Mouse (Mus musculus) thymus, postnatal 25 days (tissue): ENCODE data around the gene Gabrb2.

Source experiments
- DNase-seq: peaks from one replicate; pipeline ENCODE4 v3.0.0; 2022

The Gabrb2 gene

GRCm38 (mm10) chr11:42418996-42419782 lies at the start of gene Gabrb2:
TSS of gene Gabrb2 (plus strand) at chr11:42419757.
- no peak for DNase-seq

- no peak for DNase-seq
These were observed 40.6 kb upstream of the Gabrb2 start for GRCm38 (mm10) chr11:42378983-42379382.

GRCm38 (mm10) chr11:42386486-42386885 lies 33.1 kb upstream of the Gabrb2 start:
- DNase-seq = no peak

- no peak for DNase-seq
These were observed 28.8 kb upstream of the Gabrb2 start for GRCm38 (mm10) chr11:42390682-42391290.

GRCm38 (mm10) chr11:42393451-42393850 lies 26.1 kb upstream of the Gabrb2 start:
- DNase-seq = no peak

GRCm38 (mm10) chr11:42419791-42420633 lies 455 bp downstream of the Gabrb2 start:
- DNase-seq = no peak

- no peak for DNase-seq
These were observed 1.3 kb downstream of the Gabrb2 start for GRCm38 (mm10) chr11:42420634-42421470.

GRCm38 (mm10) chr11:42423231-42423630 lies 3.7 kb downstream of the Gabrb2 start:
- no peak for DNase-seq

GRCm38 (mm10) chr11:42431495-42431894 lies 11.9 kb downstream of the Gabrb2 start:
- DNase-seq = no peak

- DNase-seq = no peak
These were observed 19.4 kb downstream of the Gabrb2 start for GRCm38 (mm10) chr11:42438978-42439377.

- no peak for DNase-seq
These were observed 24.1 kb downstream of the Gabrb2 start for GRCm38 (mm10) chr11:42443641-42444040.

GRCm38 (mm10) chr11:42448929-42449328 lies 29.4 kb downstream of the Gabrb2 start:
- no peak for DNase-seq

GRCm38 (mm10) chr11:42464136-42464535 lies 44.6 kb downstream of the Gabrb2 start:
- no peak for DNase-seq

GRCm38 (mm10) chr11:42468381-42468780 lies 48.8 kb downstream of the Gabrb2 start:
- DNase-seq = no peak

GRCm38 (mm10) chr11:42474523-42474922 lies 55.0 kb downstream of the Gabrb2 start:
- no peak for DNase-seq

- DNase-seq = no peak
These were observed 68.1 kb downstream of the Gabrb2 start for GRCm38 (mm10) chr11:42487625-42488024.

GRCm38 (mm10) chr11:42501166-42501565 lies 81.6 kb downstream of the Gabrb2 start:
- DNase-seq = no peak

- no peak for DNase-seq
These were observed 85.9 kb downstream of the Gabrb2 start for GRCm38 (mm10) chr11:42505436-42505835.

- DNase-seq = no peak
These were observed 86.4 kb downstream of the Gabrb2 start for GRCm38 (mm10) chr11:42505911-42506310.

- DNase-seq = no peak
These were observed 102.4 kb downstream of the Gabrb2 start for GRCm38 (mm10) chr11:42521960-42522359.

- DNase-seq = no peak
These were observed 108.8 kb downstream of the Gabrb2 start for GRCm38 (mm10) chr11:42528226-42528881.

- no peak for DNase-seq
These were observed 113.0 kb downstream of the Gabrb2 start for GRCm38 (mm10) chr11:42532577-42532976.
